Mouse (Mus musculus) c-Kit-positive CD71-positive TER-119-negative erythroid progenitor cells, embryonic 14.5 days (primary cell): ENCODE measurements around the gene Gm20388.
"Not testable (repeated sequence)": the region's sequence is repeated elsewhere in the genome, so short reads cannot be mapped to it uniquely, and the experiment has no call there.

ENCODE experiments used
- DNase-seq: peaks from one replicate; pipeline ENCODE4 v3.0.0-alpha.2; 2013; ENCODE audit warnings: low read depth

The Gm20388 gene

GRCm38 (mm10) chr8:123381711-123382110 lies 3471.1 kb downstream of the Gm20388 start:
- DNase-seq = no peak

- DNase-seq = no peak
Observed at GRCm38 (mm10) chr8:123382516-123382915, 3471.9 kb downstream of the Gm20388 start.

- DNase-seq = peak; percentile 38
Observed at GRCm38 (mm10) chr8:123384883-123385540, 3474.4 kb downstream of the Gm20388 start.

- no peak for DNase-seq
Observed at GRCm38 (mm10) chr8:123387041-123387440, 3476.4 kb downstream of the Gm20388 start.

- no peak for DNase-seq
Observed at GRCm38 (mm10) chr8:123387801-123388200, 3477.2 kb downstream of the Gm20388 start.

- DNase-seq = no peak
Observed at GRCm38 (mm10) chr8:123389026-123389425, 3478.4 kb downstream of the Gm20388 start.

GRCm38 (mm10) chr8:123398308-123398707 lies 3487.7 kb downstream of the Gm20388 start:
- DNase-seq = no peak

GRCm38 (mm10) chr8:123401936-123402335 lies 3491.3 kb downstream of the Gm20388 start:
- no peak for DNase-seq

GRCm38 (mm10) chr8:123402730-123403326 lies 3492.2 kb downstream of the Gm20388 start:
- DNase-seq = no peak

- no peak for DNase-seq
Observed at GRCm38 (mm10) chr8:123404521-123404920, 3493.9 kb downstream of the Gm20388 start.

- DNase-seq = peak; percentile 62
Observed at GRCm38 (mm10) chr8:123406786-123407185, 3496.1 kb downstream of the Gm20388 start, which contains the start of gene Mc1r. Gene Mc1r (plus strand): TSS chr8:123407107.

GRCm38 (mm10) chr8:123407612-123408011 lies 3497.0 kb downstream of the Gm20388 start:
- no peak for DNase-seq

- DNase-seq = no peak
Observed at GRCm38 (mm10) chr8:123408586-123409544, 3498.2 kb downstream of the Gm20388 start.

- no peak for DNase-seq
Observed at GRCm38 (mm10) chr8:123410049-123410587, 3499.5 kb downstream of the Gm20388 start.

- DNase-seq = no peak
Observed at GRCm38 (mm10) chr8:123410788-123411187, 3500.1 kb downstream of the Gm20388 start.

- DNase-seq = no peak
Observed at GRCm38 (mm10) chr8:123411246-123411645, 3500.6 kb downstream of the Gm20388 start, which contains the start of gene Tubb3. Gene Tubb3 (plus strand): TSS chr8:123411424.

- DNase-seq = no peak
Observed at GRCm38 (mm10) chr8:123411781-123412327, 3501.2 kb downstream of the Gm20388 start.

- no peak for DNase-seq
Observed at GRCm38 (mm10) chr8:123412560-123413170, 3502.0 kb downstream of the Gm20388 start.

- no peak for DNase-seq
Observed at GRCm38 (mm10) chr8:123414255-123414654, 3503.6 kb downstream of the Gm20388 start.

- DNase-seq = not testable (repeated sequence)
Observed at GRCm38 (mm10) chr8:123414997-123415696, 3504.5 kb downstream of the Gm20388 start.
